Mouse (Mus musculus) hematopoietic stem cell, adult 5-6 weeks (primary cell): ENCODE results near the gene Adgra3. TPM values are rescaled to one million over a fixed set of nuclear protein-coding genes. Genes with fewer than 3 reads are reported as not detected.

Source experiments
- ATAC-seq, 2 experiments: fragments of 125-278 bp in 1 of 2; replicated peaks in 1 of 2; 2 replicates each; pipeline ENCODE4 v1.8.0; 2016 to 2017; ENCODE audit warnings: inconsistent platforms in 2 of 2, mild to moderate bottlenecking in 2 of 2, moderate number of reproducible peaks in 2 of 2, low read depth in 1 of 2, moderate TSS enrichment in 1 of 2; ENCODE audit not compliant: low FRiP score in 2 of 2, poor library complexity in 2 of 2, severe bottlenecking in 2 of 2, insufficient read depth in 1 of 2, low TSS enrichment in 1 of 2
- total RNA-seq: library from RNA; stranded (forward); fragments of 172-1452, 232-1000 nt; gene quantifications from 2 replicates; pipeline ENCODE4 v1.2.3, GENCODE M21; 2017

The Adgra3 gene
- total RNA-seq, 1 experiment from 2014 or later, result 16.5 TPM

DNA sequence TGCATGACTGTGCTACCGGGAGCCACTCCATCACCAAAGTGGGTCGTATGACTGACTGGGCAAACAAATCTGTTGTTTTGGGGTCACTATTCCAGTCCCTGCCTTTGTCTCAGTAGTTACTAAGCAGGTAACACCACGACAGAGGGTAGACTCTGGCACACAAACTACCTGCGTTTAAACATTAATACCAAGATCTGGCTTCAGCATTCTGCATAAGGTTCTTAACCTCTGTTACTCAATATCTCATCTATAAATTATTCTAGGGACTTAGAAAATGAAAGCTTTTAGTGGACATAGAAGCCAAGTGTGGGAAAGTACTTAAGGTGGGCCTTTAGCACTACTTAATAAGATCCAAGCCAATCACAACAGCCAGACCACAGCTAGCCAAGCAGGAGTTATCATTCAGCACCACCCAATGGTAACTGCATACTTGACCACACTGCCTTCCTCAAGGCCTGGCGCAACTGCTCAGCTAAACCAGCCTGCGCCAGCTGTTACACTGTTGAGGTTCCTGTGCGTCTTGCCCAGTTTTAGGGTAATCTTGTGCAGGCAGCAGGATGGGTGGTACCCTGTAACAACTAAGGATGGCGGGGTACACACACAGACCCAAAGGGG is 23.8 kb downstream of the Adgra3 start:
- ATAC-seq, result no peak

DNA sequence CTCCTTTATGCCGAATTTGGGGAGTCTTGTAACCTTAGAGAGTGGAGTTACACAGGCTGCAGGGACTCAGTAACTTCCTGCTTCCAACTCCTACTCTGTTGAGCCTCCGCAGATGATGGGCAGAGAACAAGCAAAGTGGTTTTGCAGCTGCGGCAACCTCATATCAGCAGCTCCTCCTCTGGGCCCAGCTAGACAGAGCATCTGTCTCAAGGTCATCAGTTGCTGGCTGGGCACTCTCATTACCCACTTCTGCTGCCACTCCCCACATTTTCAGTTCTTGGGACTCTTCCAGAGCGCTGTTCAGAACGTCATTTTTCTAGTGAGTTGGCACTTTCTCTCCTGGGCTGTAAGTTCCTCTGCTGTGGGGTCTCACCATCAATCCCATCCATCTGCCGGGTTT is 24.6 kb downstream of the Adgra3 start:
- ATAC-seq, result peak; percentile 80 to 84

DNA sequence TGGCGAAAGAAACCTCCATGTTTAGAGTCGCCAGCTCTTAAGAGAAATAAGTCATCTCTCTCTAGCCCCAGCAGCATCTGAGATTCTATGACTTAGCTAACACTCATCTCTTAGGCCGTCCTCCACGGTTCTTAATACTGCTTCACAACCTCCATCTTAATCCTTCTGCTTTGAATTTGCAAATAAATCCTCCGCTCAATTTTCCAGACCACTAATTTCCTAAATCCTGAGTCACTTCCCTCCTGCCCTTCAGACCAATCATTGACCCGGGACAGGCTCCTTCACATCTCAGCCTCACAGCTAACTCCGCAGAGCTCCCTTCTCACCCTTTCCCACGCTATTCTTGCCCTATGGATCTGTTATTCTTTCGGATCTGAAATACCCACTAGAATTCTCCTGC is 25.1 kb downstream of the Adgra3 start:
- ATAC-seq, result no peak

DNA sequence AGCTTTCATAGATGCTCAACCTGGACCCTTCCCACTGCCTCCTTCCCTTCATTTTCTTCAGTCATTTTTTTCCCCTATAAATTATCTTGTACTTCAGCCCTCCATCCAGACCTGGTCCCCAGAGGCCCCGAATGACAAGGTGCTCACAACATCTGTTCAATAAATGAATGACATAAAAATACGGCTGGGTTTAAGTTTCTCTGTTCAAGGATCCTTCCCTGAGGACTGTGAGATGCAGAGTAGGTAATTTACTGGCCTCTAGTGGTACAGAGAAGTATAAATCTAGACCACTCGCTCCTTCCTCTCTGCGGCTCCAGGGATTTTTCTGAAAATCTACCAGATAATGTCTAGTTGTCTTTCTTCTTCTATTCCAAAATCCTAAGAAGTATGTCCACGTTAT is 26.5 kb downstream of the Adgra3 start:
- no peak for ATAC-seq

DNA sequence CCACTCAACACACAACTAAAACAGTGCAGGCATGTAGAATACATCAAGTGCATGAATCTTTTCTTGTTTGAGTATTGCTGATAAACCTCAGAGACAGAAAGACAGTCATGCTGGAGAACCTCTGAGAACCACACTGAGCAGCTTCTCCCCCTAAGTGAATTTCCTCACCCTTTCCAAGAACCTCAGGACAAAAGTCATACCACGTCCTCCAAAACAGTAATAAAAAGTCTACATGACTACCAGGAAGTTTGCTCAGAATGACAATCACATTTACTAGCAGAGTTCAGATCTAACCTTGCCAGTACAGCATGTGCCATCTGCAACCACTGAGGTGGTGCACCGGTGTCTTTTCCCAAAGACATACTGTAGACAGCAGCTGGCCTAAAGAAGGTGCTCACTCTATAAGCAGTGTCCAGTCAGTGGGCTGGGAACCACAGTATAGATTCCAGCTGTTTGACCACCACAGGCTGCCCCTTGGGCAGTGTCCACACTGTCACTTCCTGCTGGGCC is 27.0 kb downstream of the Adgra3 start:
- ATAC-seq, result no peak

DNA sequence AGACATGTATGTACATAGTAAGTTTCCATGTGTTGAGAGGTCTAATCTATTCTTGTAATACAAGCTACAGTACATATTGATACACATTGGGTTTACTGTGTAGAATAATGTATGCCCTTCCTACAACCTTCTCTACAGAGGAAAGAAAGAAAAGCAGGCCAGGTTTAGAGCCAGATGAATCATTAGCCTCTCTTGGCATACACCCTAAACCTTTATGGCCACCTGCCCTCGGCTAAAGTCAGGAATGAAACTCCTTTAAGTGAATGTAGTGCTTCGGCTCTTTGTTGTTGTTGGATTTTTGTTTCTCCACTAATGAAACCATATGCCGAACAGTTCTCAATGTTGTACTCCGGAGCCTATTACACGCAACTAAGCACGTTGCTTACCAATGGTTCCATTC is 27.5 kb downstream of the Adgra3 start:
- ATAC-seq, result no peak

DNA sequence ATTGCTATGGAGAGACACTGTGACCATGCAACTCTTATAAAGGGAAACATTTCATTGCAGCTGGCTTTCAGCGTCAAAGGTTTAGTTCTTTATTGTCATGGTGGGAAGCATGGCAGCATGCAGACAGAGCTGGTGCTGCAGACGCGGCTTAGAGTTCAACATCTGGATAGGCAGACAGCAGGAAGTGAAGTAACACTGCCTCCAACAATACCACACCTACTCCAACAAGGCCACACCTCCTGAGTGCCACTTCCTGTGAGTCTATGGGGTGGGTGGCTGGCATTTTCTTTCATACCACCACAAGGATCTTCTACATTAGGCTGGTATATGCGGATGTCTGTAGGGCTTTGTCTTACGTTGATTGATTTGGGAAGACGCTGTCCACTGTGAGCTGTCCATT is 29.1 kb downstream of the Adgra3 start:
- no peak for ATAC-seq

DNA sequence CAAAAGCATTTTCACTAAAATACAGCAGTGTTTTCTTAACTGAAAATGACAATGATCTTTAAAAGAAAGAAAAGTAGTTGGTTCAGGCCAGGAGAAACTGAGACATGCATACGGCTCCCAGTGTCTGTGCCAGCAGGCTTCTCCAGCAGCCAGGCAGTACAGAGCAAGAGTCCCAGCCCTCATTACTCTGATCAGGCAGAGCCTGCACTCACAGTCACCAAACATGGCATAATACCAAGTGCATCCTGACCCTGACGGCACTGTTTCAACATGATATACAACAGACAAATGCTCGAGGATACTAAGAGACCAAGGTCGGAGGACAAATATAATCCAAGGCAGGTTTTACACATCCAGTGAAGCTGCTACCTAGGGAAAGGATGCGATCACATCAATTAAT is 31.2 kb downstream of the Adgra3 start:
- ATAC-seq, result no peak

DNA sequence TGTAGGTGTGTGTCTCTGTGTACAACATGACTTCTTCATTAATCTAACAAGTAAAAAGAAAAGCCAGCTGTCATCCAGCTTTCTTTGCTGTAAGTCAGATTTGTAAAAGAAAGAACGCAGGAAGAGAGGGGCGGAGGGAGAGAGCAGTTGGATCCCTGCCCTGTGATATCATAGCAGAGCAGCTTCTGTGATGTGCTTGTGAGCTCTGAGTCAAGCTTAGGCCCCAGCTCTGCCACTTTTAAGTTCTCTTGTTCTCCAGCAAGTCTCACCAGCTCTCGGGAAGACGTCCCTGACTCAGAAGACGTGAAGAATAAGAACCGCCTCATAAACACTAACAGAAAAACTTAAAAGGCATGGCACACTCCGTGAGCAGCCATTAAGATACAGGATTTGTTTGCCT is 31.8 kb downstream of the Adgra3 start:
- 0 out of 4 replicates have a peak, but pooled peaks of 1 of the 2 experiments have one; percentile 5 for ATAC-seq

DNA sequence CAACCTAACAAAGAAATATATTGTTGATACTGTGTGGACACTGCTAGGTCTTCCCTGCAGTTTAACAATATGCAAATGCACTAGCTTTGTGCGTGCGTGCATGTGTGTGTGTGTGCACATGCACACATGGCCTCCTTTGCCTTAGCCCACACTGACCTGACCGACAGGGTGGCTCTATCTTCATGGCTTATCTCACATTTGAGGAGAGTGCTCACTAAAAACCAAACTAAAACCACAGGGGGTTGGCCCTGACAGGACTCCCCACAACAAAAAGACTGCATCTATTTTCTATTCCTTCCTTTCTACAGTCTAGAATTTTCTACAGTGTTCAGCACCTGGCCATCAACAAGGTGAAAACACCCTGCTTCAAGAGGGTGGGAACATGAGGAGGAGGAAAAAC is 32.7 kb downstream of the Adgra3 start:
- peak; percentile 13 to 31; a peak in 1 of 4 replicates for ATAC-seq

DNA sequence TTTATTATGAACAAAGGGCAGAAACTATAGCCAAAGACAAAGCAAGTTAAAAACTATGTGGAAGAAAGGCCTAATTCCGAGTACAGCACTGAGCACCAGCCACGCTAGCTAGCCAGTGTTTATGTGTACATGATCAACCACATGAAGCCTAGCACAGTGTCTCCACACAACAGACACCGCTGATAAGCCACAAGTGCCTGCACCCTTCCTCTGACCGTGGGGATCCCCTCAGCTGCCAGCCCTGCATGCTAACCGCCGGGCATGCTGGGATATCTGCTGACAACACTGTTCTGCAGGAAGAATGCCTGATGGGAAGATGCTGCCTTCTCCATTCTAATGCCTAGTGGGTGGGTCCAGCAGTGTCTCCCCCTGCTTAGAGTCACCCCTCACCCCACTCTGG is 34.7 kb downstream of the Adgra3 start:
- no peak for ATAC-seq

DNA sequence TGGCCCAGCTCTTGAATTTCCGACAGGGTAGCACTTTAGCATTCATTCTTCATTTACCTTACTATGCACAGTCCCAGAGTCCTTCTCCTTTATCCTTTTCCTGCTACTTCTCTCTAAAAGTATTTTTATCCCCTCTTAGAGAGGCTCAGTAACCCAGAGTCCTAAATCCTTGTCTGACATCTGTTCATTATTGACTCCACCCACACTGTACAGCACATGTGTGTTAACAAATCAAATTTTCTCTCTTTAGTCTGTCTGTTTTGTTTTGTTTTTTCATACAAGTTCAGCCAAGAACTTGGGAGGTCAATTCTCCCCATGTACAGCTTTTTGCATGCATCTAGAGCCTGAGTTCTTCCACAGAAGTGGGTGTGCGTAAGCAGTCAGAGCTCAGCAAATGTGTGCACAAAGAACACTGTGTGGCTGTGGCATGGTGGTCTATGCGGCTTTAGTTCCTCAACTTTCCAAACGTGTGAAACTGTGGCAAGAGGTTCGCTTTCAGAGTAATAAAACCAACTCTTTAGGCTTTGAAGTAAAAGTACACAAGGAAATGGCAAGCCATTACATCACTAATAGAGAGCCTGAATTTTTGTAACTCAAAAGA is 42.7 kb downstream of the Adgra3 start:
- ATAC-seq, result no peak

DNA sequence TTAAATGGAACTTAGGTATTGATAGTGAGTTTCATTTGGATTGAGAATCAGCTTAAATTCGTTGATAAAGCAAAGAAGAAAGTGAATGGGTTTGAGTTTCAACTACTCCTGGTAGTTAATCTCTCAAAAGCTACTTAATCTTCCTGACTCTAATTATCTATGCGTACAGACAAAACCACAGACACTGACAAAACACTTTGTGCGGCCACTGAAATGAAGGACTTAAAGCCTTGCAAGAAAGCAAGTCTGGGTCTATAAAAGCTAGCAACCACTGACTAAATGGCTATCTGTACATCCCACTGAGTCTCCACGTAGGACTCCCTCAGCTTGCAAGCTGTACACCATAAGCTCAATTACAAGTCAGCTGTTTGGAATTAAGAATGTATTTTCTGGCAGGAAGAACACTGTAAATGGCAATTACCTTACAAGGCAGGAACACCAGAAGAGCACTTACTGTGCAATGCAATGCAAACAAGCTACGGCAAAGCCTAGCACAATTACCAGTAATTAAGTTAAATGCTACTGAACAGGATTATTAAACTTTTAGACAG is 43.6 kb downstream of the Adgra3 start:
- 0 out of 4 replicates have a peak, but pooled peaks of 1 of the 2 experiments have one; percentile 14 for ATAC-seq

DNA sequence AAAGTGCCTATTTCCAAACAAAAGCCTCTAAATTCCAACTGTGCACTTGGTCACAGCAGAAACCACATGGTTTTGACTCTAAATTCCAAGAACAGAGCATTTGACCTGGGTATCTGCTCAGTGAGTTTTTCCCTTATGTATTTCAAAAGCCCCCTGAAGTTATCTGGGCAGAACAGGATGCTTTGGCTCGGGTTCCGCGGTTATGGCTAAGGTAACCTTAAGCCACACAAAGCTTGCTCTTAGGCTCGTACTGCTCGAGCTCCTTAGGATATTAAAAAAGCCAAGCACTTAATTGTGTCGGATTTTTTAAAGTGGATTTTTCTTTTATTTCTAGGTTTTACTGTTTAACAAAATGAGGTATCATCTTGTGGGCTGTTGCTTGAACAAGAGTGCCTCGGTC is 44.1 kb downstream of the Adgra3 start:
- no peak for ATAC-seq

DNA sequence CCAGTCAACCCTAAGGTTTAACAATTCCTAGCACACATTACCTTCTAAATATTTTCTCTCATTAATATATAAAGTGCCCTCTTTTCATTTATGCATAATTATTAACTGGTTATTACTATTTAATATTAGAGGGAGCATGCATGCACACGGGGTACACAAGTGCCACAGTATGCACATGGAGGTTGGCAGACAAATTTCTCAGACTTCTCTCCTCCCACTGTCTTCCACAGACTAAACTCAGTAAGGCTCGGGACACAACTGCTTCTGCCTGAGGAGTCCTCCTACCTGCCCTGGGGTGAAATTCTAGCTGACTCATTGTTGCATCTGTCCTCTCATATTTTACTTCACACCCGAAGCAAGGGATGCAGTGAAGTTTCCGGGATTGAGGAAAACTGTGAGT is 44.8 kb downstream of the Adgra3 start:
- no peak for ATAC-seq

DNA sequence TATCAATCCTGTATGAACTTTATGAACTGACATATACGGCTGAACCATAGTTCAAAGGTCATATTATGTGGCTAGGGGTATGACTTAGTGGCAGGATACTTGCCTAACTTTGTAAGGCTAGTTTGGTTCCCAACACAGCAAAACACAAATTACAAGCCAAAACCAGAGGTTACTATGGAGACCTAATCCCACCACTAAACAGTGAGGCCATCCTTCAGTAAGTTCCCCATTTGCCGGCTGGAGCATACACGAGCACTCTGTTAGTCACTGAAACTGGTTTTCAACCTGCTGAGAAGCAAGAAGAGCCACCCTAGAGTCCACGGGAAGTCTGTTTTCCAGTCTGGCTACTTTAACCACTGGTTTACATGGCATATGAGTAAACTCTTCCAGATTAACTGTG is 50.0 kb downstream of the Adgra3 start:
- ATAC-seq, result peak; percentile 91 to 95

DNA sequence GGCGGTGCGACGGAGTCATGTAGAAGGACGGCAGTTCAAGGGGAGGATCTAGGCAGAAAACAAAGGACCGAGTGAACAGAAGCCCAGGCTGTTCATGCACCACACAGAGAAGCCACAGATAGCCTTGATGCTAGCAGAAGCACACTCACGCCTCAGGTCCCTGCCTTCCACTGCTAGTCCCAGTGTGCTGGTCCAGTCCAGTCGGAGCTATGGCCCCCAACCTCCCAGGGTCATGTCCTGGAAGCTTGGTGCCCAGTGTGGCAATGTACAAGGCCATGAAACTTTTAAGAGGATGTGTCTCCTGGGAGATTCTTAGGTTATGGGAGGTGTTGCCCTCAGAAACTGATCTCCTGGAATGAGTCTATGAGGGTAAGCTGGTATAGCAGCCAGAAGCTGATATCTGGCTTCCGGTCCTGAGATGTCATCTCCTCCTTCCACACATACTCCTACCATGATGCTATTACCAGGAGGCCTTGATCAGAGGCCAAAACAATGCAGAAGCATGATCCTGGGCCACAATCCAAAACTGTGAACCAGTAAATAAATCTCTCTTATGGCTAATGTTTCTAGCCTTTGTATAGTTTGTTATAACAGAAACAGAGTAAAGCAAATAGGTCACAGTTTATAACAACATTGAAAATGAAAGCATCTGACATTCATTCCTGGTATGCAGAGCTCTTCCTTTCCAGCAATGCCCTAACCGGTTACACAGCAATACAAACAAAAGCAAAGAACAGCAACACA is 51.7 kb downstream of the Adgra3 start:
- ATAC-seq, result no peak

DNA sequence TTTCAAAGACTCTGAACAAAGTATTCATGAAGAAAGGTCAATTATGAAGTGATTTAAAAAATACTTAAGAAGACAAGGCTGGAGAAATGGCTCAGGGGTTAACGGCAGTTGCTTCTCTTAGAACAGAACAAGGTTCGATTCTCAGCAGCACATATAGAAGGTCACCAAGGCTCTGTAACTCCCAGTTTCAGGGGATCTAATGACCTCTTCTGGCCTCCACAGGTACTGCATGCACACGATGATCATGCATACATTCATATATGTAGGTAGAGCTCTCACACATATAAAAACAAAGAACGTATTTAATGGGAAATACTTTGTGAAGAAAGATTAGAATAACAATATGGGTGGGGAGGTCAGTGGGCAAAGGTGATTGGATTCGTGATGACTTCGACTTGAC is 56.5 kb downstream of the Adgra3 start:
- peak; percentile 53 to 81; a peak in 3 of 4 replicates for ATAC-seq
